Mouse (Mus musculus): ENCODE data around the gene Sec61a2. TPM values are rescaled to one million over a fixed set of nuclear protein-coding genes. Genes with fewer than 3 reads are reported as not detected.

Sec61a2 gene
- polyA plus RNA-seq, 1 experiment = 71.1 TPM

DNA sequence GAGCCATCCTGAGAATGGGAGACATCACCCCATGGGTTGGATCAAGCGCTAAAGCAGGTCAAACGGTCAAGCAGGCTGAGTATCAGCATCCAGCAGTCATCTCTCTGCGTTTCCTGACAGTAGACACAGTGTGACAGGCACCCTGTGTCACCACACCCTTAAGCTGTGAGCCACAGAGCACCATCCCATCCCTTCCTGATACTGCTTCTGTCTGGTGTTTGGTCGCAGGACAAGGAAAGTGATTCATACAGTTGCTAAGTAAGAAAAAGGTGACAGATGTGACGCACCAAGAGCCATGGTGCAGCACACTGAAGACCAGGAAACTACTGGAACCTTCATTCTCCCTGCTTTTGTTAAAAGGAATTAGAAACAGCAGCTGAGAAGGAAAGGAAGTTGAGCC, 6.4 kb downstream of the Sec61a2 start:
- DNase-seq (ENCODE audit: low read depth) = no peak

DNA sequence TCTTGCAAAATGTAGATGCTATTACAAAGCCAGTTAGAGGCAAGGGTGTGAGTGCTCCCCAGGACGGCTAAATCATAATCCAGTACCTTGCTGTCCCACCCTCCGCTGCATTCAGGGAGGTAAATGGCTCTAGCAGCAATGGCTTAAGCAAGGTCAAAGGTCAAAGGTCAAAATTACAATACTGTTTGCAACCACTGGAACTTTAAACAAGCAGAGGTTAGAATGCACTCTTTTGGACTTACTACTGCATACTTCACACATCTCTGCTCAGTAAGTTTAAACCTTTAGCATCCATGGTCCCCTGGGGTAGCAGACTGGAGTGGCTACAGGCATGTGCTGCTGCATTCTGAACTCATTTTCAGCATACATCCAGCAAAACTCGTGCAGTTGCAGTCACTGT, 17.8 kb downstream of the Sec61a2 start:
- DNase-seq (ENCODE audit: low read depth) = no peak

DNA sequence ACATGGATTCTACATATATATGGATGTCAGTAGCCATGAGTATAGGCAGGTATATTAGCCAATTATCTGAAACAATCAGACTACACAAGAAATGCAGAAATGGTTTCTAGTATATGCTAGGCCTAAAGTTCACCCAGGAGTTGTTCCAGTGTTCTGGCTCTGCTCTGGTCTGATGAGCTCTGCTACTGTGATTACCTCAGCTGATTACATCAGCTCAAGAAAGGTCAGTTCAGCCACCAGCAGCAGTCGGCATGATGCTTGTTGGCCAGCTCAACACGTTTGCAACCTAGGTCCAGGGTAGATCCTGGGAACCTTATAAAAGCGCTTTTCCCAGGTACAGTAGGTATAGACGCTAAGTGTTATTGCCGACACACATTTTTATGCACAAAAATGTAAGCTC, 25.5 kb downstream of the Sec61a2 start:
- no peak for DNase-seq (ENCODE audit: low read depth)

GRCm38 (mm10) chr2:5867681-5868080, 27.6 kb downstream of the Sec61a2 start:
- no peak for DNase-seq (ENCODE audit: low read depth)

DNA sequence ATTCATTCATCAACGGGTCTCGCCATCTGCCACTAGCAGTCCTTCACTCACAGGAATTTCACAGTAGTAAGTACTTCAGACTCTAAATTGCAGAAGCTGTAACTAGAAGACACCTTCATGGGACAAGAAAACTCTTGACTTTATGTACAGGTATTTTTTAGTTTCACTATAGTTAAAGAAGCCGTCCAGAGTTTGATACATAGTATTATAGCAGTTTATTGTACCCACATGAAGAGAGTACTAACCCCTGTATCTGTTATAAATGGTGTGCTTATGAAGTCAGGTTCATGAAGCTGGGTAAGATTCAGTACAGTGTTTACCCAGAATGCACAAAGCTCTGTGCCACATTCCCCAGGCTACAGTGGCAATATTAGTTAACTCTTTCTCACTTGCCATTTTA, 32.4 kb downstream of the Sec61a2 start, which contains the start of gene Gm13199:
Gene Gm13199, minus strand, starts transcription at position 101 of the 400 bp plus-strand sequence.
- DNase-seq (ENCODE audit: low read depth) = no peak

DNA sequence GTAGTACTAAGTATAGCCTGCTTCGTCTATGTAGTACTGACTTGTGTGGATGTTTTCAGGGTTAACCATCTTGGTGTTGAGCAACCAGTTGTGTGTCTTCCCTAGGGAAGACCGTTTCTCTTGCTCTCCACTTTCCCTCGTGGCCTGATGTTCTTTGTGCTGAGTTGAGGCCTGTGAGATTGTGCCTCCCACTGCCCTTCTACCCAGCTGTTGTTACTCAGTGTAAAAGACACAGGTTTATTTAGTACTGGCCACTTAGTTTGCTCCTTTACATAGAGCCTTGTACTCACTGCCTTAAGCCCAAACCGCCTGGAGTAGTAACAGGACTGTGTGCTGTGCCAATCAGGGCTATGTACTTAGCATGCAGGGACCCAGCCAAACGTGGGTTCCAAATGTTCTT, 43.4 kb downstream of the Sec61a2 start:
- DNase-seq (ENCODE audit: low read depth) = no peak

GRCm38 (mm10) chr2:5851116-5851515, 44.1 kb downstream of the Sec61a2 start:
- DNase-seq (ENCODE audit: low read depth) = no peak

DNA sequence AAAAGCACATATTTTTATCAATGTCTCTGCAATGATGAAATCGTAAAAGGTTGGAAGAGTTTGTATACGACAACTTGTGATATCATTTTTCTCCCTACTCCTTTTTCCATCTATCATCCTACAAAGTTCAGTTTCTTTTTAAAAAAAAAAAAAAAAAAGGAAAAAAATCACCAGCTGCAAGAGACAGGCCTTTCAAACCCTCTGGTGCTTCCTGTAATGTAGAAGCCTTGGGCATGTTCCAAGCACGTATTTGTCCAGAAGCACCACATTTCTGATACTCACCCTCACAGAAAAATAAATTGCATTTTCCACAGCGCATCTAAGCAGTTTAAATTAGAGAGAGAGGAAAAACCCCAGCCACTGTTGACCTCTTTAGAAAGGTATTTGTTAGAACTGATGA, 49.4 kb downstream of the Sec61a2 start:
- no peak for DNase-seq (ENCODE audit: low read depth)

DNA sequence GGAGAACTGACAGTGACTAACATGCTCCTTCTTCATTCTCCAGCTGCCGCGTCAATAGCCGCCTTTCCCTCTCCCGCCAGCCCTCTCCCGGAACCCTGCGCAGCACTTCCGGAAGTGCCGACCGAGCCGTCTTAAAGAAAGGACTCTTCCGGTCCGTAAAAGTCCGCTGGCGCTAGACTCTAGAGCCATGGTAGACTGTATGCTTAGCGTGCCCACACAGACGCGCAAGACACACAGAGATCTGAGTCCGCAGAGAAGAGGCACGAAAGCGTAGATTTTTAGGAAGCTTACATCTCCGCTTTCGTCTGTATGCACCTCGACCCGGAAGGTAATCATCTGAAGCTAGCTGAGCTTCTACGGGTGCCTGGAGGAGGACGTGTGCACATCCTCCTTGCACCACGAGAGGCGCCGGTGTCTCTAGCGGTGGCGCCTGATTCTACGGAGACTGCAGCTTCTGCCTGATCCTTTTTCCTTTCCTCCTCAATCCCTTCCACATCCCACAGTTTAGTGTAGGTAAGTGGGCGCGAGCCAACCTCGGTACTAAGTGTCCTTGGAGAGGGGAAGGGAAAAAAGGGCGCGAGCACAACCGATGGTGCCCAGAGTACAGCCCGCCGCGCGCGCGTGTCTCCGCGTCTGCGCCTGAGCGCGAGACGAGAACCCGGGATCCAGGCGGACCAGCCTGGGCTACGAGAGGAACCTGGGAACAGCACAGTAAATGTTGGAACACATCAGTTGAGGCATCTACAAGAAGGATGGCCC, 50.2 kb downstream of the Sec61a2 start, which contains the start of the genes Nudt5 and Cdc123:
Gene Nudt5, plus strand, starts transcription at position 147 of the 759 bp plus-strand sequence.
Gene Cdc123, minus strand, starts transcription at position 292 of the 759 bp plus-strand sequence.
- peak; percentile 78 for DNase-seq (ENCODE audit: low read depth)

DNA sequence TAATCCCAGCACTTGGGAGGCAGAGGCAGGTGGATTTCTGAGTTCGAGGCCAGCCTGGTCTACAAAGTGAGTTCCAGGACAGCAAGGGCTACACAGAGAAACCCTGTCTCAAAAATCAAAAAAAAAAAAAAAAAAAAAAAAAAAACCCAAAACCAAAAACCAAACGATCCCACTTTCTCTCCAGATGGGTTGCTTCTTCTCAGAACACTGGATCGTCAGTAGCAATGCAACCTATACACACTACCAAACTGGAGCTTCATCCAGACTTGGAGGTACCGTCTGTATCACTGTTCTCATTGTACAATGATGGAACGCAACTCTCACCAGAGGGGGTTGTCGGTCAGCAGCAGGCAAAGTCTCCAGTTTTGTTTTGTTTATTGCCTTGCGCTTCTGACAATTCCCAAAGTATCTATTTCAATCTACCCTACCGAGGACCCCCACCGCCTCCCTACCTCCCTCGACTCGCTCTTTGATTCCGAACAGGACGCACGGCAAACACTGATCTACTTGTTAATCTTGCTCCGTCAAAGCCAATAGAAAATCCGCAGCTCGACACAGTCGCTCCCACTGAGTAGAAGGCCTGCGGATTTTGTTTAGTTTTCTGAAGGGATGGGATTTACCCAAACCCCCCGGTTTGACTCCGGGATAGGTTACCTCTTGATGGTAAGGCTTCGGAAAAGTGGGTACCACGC, 50.9 kb downstream of the Sec61a2 start:
- DNase-seq (ENCODE audit: low read depth) = no peak

DNA sequence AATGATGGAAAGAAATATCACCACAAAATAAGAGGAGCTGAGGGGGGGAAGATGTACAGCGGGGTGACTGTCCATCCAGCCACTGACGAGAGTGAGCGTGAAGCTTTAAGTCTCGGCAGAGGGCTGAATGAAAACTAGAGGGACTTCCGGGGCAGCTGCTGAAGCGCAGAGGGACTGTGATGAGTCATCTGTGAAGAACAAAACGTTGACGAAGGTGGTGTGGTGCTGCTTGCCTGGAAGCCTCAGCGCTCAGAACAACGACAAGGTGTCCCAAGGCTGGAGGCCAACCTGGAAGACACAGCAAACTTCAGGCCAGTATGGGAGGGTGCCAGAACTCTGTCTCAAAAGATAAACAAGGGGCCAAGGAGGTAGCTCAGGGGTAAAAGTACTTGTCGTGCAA, 54.4 kb downstream of the Sec61a2 start:
- DNase-seq (ENCODE audit: low read depth) = no peak

GRCm38 (mm10) chr2:5825265-5825913, 69.8 kb downstream of the Sec61a2 start:
- no peak for DNase-seq (ENCODE audit: low read depth)

- no peak for DNase-seq (ENCODE audit: low read depth)
Observed at GRCm38 (mm10) chr2:5824685-5825084, 70.5 kb downstream of the Sec61a2 start.

- DNase-seq (ENCODE audit: low read depth) = no peak
Observed at GRCm38 (mm10) chr2:5824213-5824612, 71.0 kb downstream of the Sec61a2 start.

GRCm38 (mm10) chr2:5822449-5822848, 72.8 kb downstream of the Sec61a2 start:
- DNase-seq (ENCODE audit: low read depth) = no peak

DNA sequence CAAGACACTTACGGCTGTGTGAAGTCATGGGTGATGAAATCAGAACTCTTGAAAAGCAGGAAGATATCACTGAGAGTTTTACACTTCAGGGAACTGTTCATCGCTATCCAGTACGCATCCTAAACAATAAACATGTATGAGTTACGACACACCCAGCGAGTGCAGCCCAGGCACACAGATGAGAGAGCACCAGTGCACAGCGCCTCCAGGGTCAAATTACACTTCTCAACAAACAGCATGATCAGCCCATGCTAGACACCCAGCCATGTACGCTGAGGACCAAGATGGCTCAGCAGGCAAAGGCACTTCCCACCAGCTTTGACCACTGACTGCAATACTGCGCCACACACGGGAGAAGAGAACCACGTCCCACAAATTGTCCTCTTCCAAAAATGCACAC, 74.0 kb downstream of the Sec61a2 start:
- no peak for DNase-seq (ENCODE audit: low read depth)

Other genes with a start within 250 kb of the Sec61a2 start
- gene Camk1d, start 180.9 kb downstream of the Sec61a2 start, polyA plus RNA-seq (2012; rRNA removed) = 1.3 TPM in 2 replicates
- 13.8 and 19.5 TPM in 2 replicates for gene Nudt5, start 50.4 kb downstream of the Sec61a2 start, polyA plus RNA-seq (2012; rRNA removed)
- gene Cdc123, start 50.3 kb downstream of the Sec61a2 start, polyA plus RNA-seq (2012; rRNA removed) = 122 and 134 TPM in 2 replicates
- 0.61 and 1.4 TPM in 2 replicates for gene Gm13199, start 32.5 kb downstream of the Sec61a2 start, polyA plus RNA-seq (2012; rRNA removed)
- 8.0 and 9.8 TPM in 2 replicates for gene Dhtkd1, start 47.4 kb upstream of the Sec61a2 start, polyA plus RNA-seq (2012; rRNA removed)
- gene Upf2, start 56.0 kb upstream of the Sec61a2 start, polyA plus RNA-seq (2012; rRNA removed) = 3.7 and 5.7 TPM in 2 replicates
- 4.0 and 5.1 TPM in 2 replicates for gene Proser2, start 234.8 kb upstream of the Sec61a2 start, polyA plus RNA-seq (2012; rRNA removed)